Mouse (Mus musculus): Measurements from ENCODE around the gene Vwa3b.

- TF ChIP-seq MAFK (IDR thresholded peaks at IDR 0.05; ENCODE audit: insufficient read depth, low read depth, low read length) = no peak
- TF ChIP-seq HCFC1 (IDR thresholded peaks at IDR 0.05; ENCODE audit: borderline replicate concordance, insufficient read depth, low read length) = no peak
- TF ChIP-seq CHD2 (IDR thresholded peaks at IDR 0.05; ENCODE audit: low read depth, low read length) = no peak
- TF ChIP-seq ZC3H11A (IDR thresholded peaks at IDR 0.05; ENCODE audit: borderline replicate concordance, low read depth, low read length) = no peak
These were observed 87.4 kb downstream of the Vwa3b start for GRCm38 (mm10) chr1:37113781-37114180.

Data from ES-E14 (cell line).